Mouse (Mus musculus): ENCODE data around the gene Atg14. TPM values are rescaled to one million over a fixed set of nuclear protein-coding genes. Genes with fewer than 3 reads are reported as not detected.

Atg14 gene
- total RNA-seq, 1 experiment, result 19.8 TPM

DNA sequence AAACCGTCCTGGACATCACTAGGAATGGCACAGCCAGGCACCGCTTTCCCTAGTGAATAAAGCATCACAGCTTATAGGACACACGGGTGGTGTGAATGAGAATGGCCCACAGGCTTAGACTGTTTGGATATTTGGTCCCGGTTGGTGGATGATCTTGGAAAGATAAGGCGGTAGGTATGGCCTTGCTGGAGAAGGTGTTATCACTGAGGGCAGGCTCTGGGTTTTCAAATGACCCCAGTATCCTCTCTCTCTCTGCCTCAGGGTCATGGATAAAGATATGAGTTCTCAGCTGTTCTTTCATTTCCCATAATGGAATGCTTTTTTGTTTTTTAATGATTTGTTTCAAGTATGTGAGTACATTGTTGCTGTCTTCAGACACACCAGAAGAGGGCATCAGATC, 15.2 kb downstream of the Atg14 start:
- no peaks in the 10 kb centered on the region for H3K9me3 ChIP-seq (ENCODE audit: control insufficient read depth, insufficient read depth, low read depth, low read length)

DNA sequence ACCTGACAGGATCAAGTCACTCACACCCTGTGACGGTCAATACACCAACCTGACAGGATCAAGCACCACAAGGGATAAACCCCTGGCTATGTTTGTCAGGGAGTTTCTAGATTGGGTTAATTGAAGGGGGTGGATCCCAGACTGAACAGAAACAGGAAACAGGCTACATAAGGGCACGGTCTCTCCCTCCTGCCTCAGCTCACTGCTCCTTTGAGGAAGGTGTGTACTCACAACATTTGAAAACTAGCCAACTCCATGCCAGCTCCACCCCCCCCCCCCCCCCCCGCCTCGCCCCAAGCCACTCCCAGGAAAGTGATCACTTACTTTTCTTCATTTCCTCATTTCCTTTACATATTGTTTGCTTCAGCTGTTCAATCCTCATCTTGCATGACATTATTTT, 16.2 kb downstream of the Atg14 start:
- H3K36me3 ChIP-seq (ENCODE audit: control insufficient read depth, insufficient read depth, low read length, poor library complexity, severe bottlenecking), result peaks cover 19% of the 10 kb centered on the region
- 0 out of 4 replicates have a peak, but pooled peaks cover 0 to 3% of the 10 kb centered on the region in 2 experiments for H3K4me1 ChIP-seq (ENCODE audit: control insufficient read depth in 2 of 2, insufficient read depth in 2 of 2, low read length in 2 of 2, poor library complexity in 1 of 2)
- no peak overlapping the region for H3K4me3 ChIP-seq (ENCODE audit: insufficient read depth in 1 of 2, low read depth in 1 of 2, low read length in 2 of 2, poor library complexity in 1 of 2, severe bottlenecking in 1 of 2)
- in situ Hi-C loops (cut with MboI; ENCODE audit: low sequenced_read_pairs in 2 of 2, unreplicated experiment in 2 of 2), result no loop called here
- no peak for TF ChIP-seq CHD2 (IDR thresholded peaks at IDR 0.05; ENCODE audit: low read depth, low read length)
- no peak for TF ChIP-seq ZNF384 (IDR thresholded peaks at IDR 0.05; ENCODE audit: low read depth, low read length)
- TF ChIP-seq HCFC1 (IDR thresholded peaks at IDR 0.05; ENCODE audit: borderline replicate concordance, insufficient read depth, low read length), result no peak
- TF ChIP-seq ZC3H11A (IDR thresholded peaks at IDR 0.05; ENCODE audit: borderline replicate concordance, low read depth, low read length), result no peak
- no peak for TF ChIP-seq MAFK (IDR thresholded peaks at IDR 0.05; ENCODE audit: insufficient read depth, low read depth, low read length)
- no peak for DNase-seq (ENCODE audit: low read depth, low spot score)
- no peak overlapping the region for H3K9ac ChIP-seq (ENCODE audit: insufficient read depth, low read depth, low read length, poor library complexity, severe bottlenecking)
- no peaks in the 10 kb centered on the region for H3K9me3 ChIP-seq (ENCODE audit: control insufficient read depth, insufficient read depth, low read depth, low read length)
- H3K27ac ChIP-seq (ENCODE audit: insufficient read depth, low read depth, low read length, poor library complexity, severe bottlenecking), result no peak overlapping the region

More for the DNA sequence above, 15.2 kb downstream of the Atg14 start:
- Histone ChIP-seq H3K4me3 (ENCODE audit: insufficient read depth in 1 of 2, low read depth in 1 of 2, low read length in 2 of 2, poor library complexity in 1 of 2, severe bottlenecking in 1 of 2) (no peak overlapping the region), H3K36me3 (ENCODE audit: control insufficient read depth, insufficient read depth, low read length, poor library complexity, severe bottlenecking) (peaks cover 14% of the 10 kb centered on the region), H3K4me1 (ENCODE audit: control insufficient read depth in 2 of 2, insufficient read depth in 2 of 2, low read length in 2 of 2, poor library complexity in 1 of 2) (0 out of 4 replicates have a peak, but pooled peaks cover 0 to 3% of the 10 kb centered on the region in 2 experiments), H3K9ac (ENCODE audit: insufficient read depth, low read depth, low read length, poor library complexity, severe bottlenecking) (no peak overlapping the region), H3K27ac (ENCODE audit: insufficient read depth, low read depth, low read length, poor library complexity, severe bottlenecking) (no peak overlapping the region)
- TF ChIP-seq HCFC1 (IDR thresholded peaks at IDR 0.05; ENCODE audit: borderline replicate concordance, insufficient read depth, low read length), result no peak
- in situ Hi-C loops (cut with MboI; ENCODE audit: low sequenced_read_pairs in 2 of 2, unreplicated experiment in 2 of 2), result no loop called here
- no peak for DNase-seq (ENCODE audit: low read depth, low spot score)

DNA sequence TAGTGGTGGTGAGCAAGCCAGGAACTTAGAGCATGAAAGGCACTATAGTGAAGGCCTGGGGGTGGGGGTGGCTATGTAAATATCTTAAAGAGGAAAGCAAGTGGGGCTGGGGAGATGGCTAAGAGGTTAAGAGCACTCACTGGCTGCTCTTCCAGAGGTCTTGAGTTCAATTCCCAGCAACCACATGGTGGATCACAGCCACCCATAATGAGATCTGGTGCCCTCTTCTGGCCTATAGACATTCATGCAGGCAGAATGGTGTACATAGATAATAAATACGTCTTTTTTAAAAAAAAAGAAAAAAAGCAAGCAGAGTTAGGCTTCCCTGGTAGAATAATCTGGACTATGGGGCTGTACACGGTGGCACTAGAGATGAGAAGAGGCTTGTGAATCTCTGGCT, 17.1 kb downstream of the Atg14 start:
- H3K36me3 ChIP-seq (ENCODE audit: control insufficient read depth, insufficient read depth, low read length, poor library complexity, severe bottlenecking), result peaks cover 27% of the 10 kb centered on the region

DNA sequence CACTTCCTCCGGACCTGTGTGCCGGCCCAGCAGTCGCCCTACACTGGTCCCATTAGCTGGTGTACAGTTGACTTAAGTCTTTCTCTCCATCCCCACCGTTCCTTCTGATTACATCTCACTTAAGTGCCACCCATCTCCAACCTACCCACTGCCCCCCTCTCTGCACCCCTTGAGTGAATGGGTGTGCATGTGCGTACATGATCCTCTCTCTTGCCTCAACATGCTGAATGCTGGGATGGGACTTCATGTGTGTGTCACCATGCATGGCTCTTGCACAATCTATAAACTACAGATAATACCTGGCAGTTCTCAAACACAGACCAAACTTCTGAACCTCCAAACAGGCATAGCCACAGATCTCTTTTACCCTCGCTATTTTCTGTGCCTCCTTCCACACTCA, 18.8 kb downstream of the Atg14 start:
- in situ Hi-C loops (cut with MboI; ENCODE audit: low sequenced_read_pairs in 2 of 2, unreplicated experiment in 2 of 2), result no loop called here
- no peak for TF ChIP-seq CHD2 (IDR thresholded peaks at IDR 0.05; ENCODE audit: low read depth, low read length)
- peaks cover 32% of the 10 kb centered on the region for H3K36me3 ChIP-seq (ENCODE audit: control insufficient read depth, insufficient read depth, low read length, poor library complexity, severe bottlenecking)
- H3K9ac ChIP-seq (ENCODE audit: insufficient read depth, low read depth, low read length, poor library complexity, severe bottlenecking), result no peak overlapping the region
- no peaks in the 10 kb centered on the region for H3K9me3 ChIP-seq (ENCODE audit: control insufficient read depth, insufficient read depth, low read depth, low read length)
- H3K4me3 ChIP-seq (ENCODE audit: insufficient read depth in 1 of 2, low read depth in 1 of 2, low read length in 2 of 2, poor library complexity in 1 of 2, severe bottlenecking in 1 of 2), result no peak overlapping the region
- H3K4me1 ChIP-seq (ENCODE audit: control insufficient read depth in 2 of 2, insufficient read depth in 2 of 2, low read length in 2 of 2, poor library complexity in 1 of 2), result 0 out of 4 replicates have a peak, but pooled peaks cover 0 to 3% of the 10 kb centered on the region in 2 experiments
- no peak for DNase-seq (ENCODE audit: low read depth, low spot score)
- no peak overlapping the region for H3K27ac ChIP-seq (ENCODE audit: insufficient read depth, low read depth, low read length, poor library complexity, severe bottlenecking)

More for the DNA sequence above, 17.1 kb downstream of the Atg14 start:
- in situ Hi-C loops (cut with MboI; ENCODE audit: low sequenced_read_pairs in 2 of 2, unreplicated experiment in 2 of 2), result no loop called here
- Histone ChIP-seq H3K9ac (ENCODE audit: insufficient read depth, low read depth, low read length, poor library complexity, severe bottlenecking) (no peak overlapping the region), H3K27ac (ENCODE audit: insufficient read depth, low read depth, low read length, poor library complexity, severe bottlenecking) (no peak overlapping the region; the same call in 1 of the 2 replicates), H3K4me1 (ENCODE audit: control insufficient read depth in 2 of 2, insufficient read depth in 2 of 2, low read length in 2 of 2, poor library complexity in 1 of 2) (0 out of 4 replicates have a peak, but pooled peaks cover 0 to 3% of the 10 kb centered on the region in 2 experiments), H3K4me3 (ENCODE audit: insufficient read depth in 1 of 2, low read depth in 1 of 2, low read length in 2 of 2, poor library complexity in 1 of 2, severe bottlenecking in 1 of 2) (no peak overlapping the region), H3K9me3 (ENCODE audit: control insufficient read depth, insufficient read depth, low read depth, low read length) (no peaks in the 10 kb centered on the region)
- DNase-seq (ENCODE audit: low read depth, low spot score), result no peak
- TF ChIP-seq MAFK (IDR thresholded peaks at IDR 0.05; ENCODE audit: insufficient read depth, low read depth, low read length), result no peak
- TF ChIP-seq ZNF384 (IDR thresholded peaks at IDR 0.05; ENCODE audit: low read depth, low read length), result peak; percentile 43; the same call in 1 of the 2 replicates
- TF ChIP-seq HCFC1 (IDR thresholded peaks at IDR 0.05; ENCODE audit: borderline replicate concordance, insufficient read depth, low read length), result no peak
- no peak for TF ChIP-seq ZC3H11A (IDR thresholded peaks at IDR 0.05; ENCODE audit: borderline replicate concordance, low read depth, low read length)
- no peak for TF ChIP-seq CHD2 (IDR thresholded peaks at IDR 0.05; ENCODE audit: low read depth, low read length)

- in situ Hi-C loops (cut with MboI; ENCODE audit: low sequenced_read_pairs in 2 of 2, unreplicated experiment in 2 of 2), result loop anchor here in 1 of 2 experiments (5.0 kb wide), 1 partner anchor 53 kb away; no protein-coding TSS in a partner anchor
- peaks cover 0 to 2% of the 10 kb centered on the region in 2 experiments; a peak in 1 of 4 replicates for H3K4me1 ChIP-seq (ENCODE audit: control insufficient read depth in 2 of 2, insufficient read depth in 2 of 2, low read length in 2 of 2, poor library complexity in 1 of 2)
- no peak overlapping the region for H3K9ac ChIP-seq (ENCODE audit: insufficient read depth, low read depth, low read length, poor library complexity, severe bottlenecking)
- peaks cover 52% of the 10 kb centered on the region for H3K36me3 ChIP-seq (ENCODE audit: control insufficient read depth, insufficient read depth, low read length, poor library complexity, severe bottlenecking)
- no peaks in the 10 kb centered on the region for H3K9me3 ChIP-seq (ENCODE audit: control insufficient read depth, insufficient read depth, low read depth, low read length)
- H3K4me3 ChIP-seq (ENCODE audit: insufficient read depth in 1 of 2, low read depth in 1 of 2, low read length in 2 of 2, poor library complexity in 1 of 2, severe bottlenecking in 1 of 2), result no peak overlapping the region
- no peak overlapping the region for H3K27ac ChIP-seq (ENCODE audit: insufficient read depth, low read depth, low read length, poor library complexity, severe bottlenecking)
- no peak for DNase-seq (ENCODE audit: low read depth, low spot score)
- TF ChIP-seq ZC3H11A (IDR thresholded peaks at IDR 0.05; ENCODE audit: borderline replicate concordance, low read depth, low read length) (no peak), HCFC1 (IDR thresholded peaks at IDR 0.05; ENCODE audit: borderline replicate concordance, insufficient read depth, low read length) (no peak), ZNF384 (IDR thresholded peaks at IDR 0.05; ENCODE audit: low read depth, low read length) (no peak), MAFK (IDR thresholded peaks at IDR 0.05; ENCODE audit: insufficient read depth, low read depth, low read length) (no peak), CHD2 (IDR thresholded peaks at IDR 0.05; ENCODE audit: low read depth, low read length) (no peak)
Measured at GRCm38 (mm10) chr14:47544877-47545276, 25.6 kb downstream of the Atg14 start.

All from ES-E14 (cell line).